Mouse (Mus musculus): ENCODE data around the gene Cmbl.

GRCm38 (mm10) chr15:31611027-31611426, 45.8 kb downstream of the Cmbl start:
- TF ChIP-seq CTCF (IDR thresholded peaks at IDR 0.05; ENCODE audit: borderline replicate concordance, control insufficient read depth, extremely low read depth, insufficient read depth, low read length, poor library complexity) (no peak), POLR2A (IDR thresholded peaks at IDR 0.05; ENCODE audit: control insufficient read depth, extremely low read depth, insufficient read depth, low read length, poor library complexity) (no peak)

Data from thymus, adult 2 months (tissue).